Mouse (Mus musculus): ENCODE results near the gene Cdk15. TPM values are rescaled to one million over a fixed set of nuclear protein-coding genes. Genes with fewer than 3 reads are reported as not detected.

Cdk15 gene
- polyA plus RNA-seq, 1 experiment from 2014 or later, result 0.47 TPM

DNA sequence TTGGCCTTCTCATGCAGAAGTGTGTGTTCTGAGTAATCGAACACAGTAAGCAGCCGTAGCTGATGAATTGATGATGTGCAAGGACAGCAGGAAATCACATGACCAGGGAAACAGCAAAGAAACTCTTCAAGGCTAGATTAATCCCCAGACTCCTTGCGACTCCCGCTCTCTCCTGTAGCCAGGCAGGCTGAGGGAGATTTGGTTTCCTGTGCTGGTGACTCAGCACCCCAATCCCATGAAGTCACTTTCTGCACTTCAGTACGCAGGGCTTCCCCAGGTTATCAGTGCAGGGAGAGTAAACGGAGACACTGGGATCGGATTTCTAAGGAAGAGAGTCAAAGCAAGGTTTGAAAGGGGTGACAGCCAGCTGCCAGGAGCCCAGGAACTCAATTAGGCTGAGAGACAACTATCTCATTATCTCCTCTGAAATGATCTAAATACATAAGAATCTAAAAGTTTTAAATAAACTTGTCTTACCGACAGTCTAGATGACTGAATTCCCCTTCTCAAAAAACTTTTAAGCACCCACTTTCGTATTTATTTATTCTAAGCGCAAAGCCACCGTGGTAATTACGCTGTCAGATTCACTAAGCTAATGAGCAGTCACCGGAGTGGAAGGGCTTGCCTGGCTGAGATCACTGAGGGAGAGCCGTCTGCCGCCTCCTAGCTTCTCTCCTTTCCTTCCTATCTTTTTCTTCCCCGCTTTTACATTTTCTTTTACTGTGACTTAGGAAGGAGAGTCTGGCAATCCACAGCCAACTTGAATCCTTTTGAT is 84.3 kb downstream of the Cdk15 start:
- H3K27ac ChIP-seq (replicated peaks), result peak overlapping the region; percentile 27; the same call in 1 of the 2 replicates
- no peaks in the 10 kb centered on the region for H3K36me3 ChIP-seq
- H3K9me3 ChIP-seq, result no peaks in the 10 kb centered on the region
- no peaks in the 10 kb centered on the region for H3K27me3 ChIP-seq
- H3K4me2 ChIP-seq (replicated peaks), result peak overlapping the region; percentile 29
- no peak overlapping the region for H3K4me3 ChIP-seq
- peak; percentile 83 for ATAC-seq (replicated peaks)
- H3K4me1 ChIP-seq, result peaks cover 20% of the 10 kb centered on the region
- H3K9ac ChIP-seq (replicated peaks), result no peak overlapping the region
- 3% methylated on average over 16 of the region's 16 CpGs for WGBS

DNA sequence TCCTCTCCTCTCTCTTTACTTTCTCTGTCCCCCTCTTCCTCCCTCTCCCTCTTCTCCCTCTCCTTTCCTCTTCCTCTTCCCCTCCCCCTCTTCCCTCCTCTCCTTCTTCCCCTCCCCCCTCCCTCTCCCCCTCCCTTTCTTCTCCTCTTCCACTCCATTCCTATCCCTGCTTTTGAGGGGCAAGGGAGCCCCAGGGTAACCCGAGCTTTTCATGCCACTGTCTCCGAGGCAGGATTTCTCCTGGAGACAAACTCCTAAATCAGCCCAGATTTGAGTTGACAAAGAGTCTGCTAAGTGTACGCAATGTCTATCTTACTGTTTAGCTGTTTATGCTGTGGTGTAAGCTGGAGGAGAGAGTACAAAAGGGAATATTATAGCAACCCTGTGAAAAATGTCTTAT is 85.0 kb downstream of the Cdk15 start:
- H3K4me2 ChIP-seq (replicated peaks), result no peak overlapping the region

DNA sequence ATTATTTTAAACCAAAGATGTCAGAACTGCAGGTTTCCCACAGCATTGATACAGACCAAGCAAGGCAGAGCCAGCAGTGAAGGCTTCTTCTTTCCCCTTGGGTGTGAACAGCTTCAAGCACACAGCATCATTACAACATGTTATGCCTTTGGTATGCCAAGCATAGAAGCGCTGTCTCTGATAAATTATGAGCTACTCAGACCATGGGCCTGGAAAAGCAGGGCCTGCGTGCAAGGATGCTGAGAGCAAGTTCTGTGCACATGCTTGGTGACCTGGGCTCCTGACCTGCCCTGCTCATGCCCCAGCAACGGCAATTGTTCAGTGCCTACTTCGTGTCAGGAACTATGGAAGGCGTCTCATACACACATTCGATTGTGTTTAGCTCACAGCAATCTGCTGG is 85.4 kb downstream of the Cdk15 start:
- Histone ChIP-seq H3K9ac (replicated peaks) (no peak overlapping the region), H3K4me2 (replicated peaks) (no peak overlapping the region), H3K27ac (replicated peaks) (peak overlapping the region; percentile 31), H3K36me3 (no peaks in the 10 kb centered on the region), H3K9me3 (no peaks in the 10 kb centered on the region), H3K4me3 (no peak overlapping the region), H3K27me3 (no peaks in the 10 kb centered on the region), H3K4me1 (peaks cover 20% of the 10 kb centered on the region)
- WGBS, result 48% methylated on average over 6 of the region's 6 CpGs
- no peak for ATAC-seq (replicated peaks)

More for the DNA sequence above, 85.0 kb downstream of the Cdk15 start:
- no peaks in the 10 kb centered on the region for H3K36me3 ChIP-seq
- no peaks in the 10 kb centered on the region for H3K27me3 ChIP-seq
- 9% methylated on average over 3 of the region's 3 CpGs for WGBS
- H3K27ac ChIP-seq (replicated peaks), result peak overlapping the region; percentile 31
- H3K9me3 ChIP-seq, result no peaks in the 10 kb centered on the region
- peaks cover 20% of the 10 kb centered on the region for H3K4me1 ChIP-seq
- no peak for ATAC-seq (replicated peaks)
- H3K9ac ChIP-seq (replicated peaks), result no peak overlapping the region
- H3K4me3 ChIP-seq, result no peak overlapping the region

DNA sequence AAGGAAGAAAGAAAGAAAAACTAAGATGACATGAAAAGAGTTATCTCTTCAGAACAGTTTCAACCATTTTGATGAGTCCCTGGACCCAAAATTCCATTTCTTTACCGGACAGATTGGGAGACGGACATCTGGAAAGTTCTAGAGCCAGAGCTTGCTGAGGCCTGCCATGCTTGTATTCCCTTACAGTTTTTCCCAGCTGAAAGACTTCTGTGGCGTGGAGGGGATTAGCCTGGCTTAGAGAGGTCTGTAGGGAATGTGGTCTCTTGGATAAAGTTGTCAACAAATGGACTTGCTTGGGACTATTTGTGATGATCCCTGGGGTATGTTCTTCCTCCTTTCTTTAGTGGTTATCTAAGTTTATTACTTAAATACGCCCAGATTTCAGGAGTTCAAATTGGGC is 96.0 kb downstream of the Cdk15 start:
- no peak overlapping the region for H3K4me3 ChIP-seq
- H3K4me1 ChIP-seq, result no peaks in the 10 kb centered on the region
- H3K9me3 ChIP-seq, result no peaks in the 10 kb centered on the region
- 79% methylated on average over 4 of the region's 4 CpGs for WGBS
- H3K36me3 ChIP-seq, result no peaks in the 10 kb centered on the region
- H3K9ac ChIP-seq (replicated peaks), result no peak overlapping the region
- no peak overlapping the region for H3K27ac ChIP-seq (replicated peaks)
- no peak for ATAC-seq (replicated peaks)
- H3K27me3 ChIP-seq, result no peaks in the 10 kb centered on the region
- no peak overlapping the region for H3K4me2 ChIP-seq (replicated peaks)

DNA sequence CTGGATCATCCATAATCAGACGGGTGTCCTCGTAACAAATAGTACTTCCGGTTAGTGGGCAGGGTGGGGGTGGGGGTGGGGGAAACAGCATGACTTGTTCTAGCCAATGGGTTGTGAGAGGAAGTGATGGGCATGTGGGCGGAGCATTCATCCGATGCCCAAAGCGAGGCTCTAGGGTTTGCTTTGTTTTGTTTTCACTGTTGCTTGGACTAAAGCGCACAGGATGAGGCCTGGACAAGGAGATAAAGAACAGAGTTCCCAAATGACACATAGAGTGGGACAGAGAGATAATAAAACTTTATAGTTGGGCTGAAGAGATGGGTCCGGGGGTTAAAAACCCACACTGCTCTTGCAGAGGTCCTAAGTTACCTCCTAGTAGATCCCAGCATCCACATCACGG is 98.7 kb downstream of the Cdk15 start:
- Histone ChIP-seq H3K4me2 (replicated peaks) (no peak overlapping the region), H3K4me3 (no peak overlapping the region), H3K27ac (replicated peaks) (no peak overlapping the region), H3K27me3 (no peaks in the 10 kb centered on the region), H3K4me1 (no peaks in the 10 kb centered on the region), H3K36me3 (no peaks in the 10 kb centered on the region), H3K9ac (replicated peaks) (no peak overlapping the region), H3K9me3 (no peaks in the 10 kb centered on the region)
- WGBS, result 91% methylated on average over 9 of the region's 9 CpGs
- no peak for ATAC-seq (replicated peaks)

DNA sequence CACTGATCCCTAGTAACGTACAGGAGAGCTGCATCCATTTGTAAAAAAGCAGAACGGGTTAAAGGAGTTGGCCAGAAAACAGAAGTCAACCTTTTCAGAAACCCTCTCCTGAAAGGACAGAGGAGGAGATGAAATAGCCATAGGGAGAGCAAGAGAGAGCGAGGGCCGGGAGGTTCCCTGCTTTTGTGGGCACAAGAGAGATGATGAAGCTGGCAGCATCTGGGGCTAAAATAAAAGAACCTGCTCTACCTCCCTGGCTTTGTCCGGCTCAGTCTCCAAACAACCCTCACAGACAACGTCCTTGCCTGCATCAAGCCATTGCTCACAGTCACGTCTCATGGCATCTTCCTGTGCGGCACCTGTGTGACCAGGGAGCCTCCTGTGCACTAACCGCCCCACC is 102.4 kb downstream of the Cdk15 start:
- 85% methylated on average over 9 of the region's 9 CpGs for WGBS
- Histone ChIP-seq H3K9me3 (no peaks in the 10 kb centered on the region), H3K27ac (replicated peaks) (no peak overlapping the region), H3K9ac (replicated peaks) (no peak overlapping the region), H3K4me1 (no peaks in the 10 kb centered on the region), H3K4me2 (replicated peaks) (no peak overlapping the region), H3K36me3 (no peaks in the 10 kb centered on the region), H3K4me3 (no peak overlapping the region), H3K27me3 (no peaks in the 10 kb centered on the region)
- ATAC-seq (replicated peaks), result no peak

DNA sequence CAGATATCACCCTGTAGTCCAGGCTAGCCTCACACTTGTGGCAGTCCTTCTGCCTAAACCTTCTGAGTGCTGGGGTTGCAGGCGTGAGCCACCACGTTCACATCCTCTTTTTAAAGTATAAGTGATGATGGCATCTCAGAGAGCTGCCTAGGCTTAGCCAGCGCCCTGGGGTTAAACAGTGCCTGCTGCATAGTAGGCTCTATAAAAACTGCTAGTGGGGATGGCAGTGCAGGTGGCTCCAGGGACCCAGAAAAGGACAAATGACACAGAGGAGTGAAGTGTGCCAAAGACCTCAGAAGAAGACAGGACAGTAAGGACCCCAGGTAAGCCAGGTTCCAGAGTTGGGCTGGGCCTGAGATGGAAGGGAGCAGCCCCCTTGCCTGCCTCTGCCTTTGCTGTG is 104.1 kb downstream of the Cdk15 start:
- no peak for ATAC-seq (replicated peaks)
- Histone ChIP-seq H3K4me1 (no peaks in the 10 kb centered on the region), H3K27ac (replicated peaks) (no peak overlapping the region), H3K9ac (replicated peaks) (no peak overlapping the region), H3K27me3 (no peaks in the 10 kb centered on the region), H3K4me2 (replicated peaks) (no peak overlapping the region), H3K36me3 (no peaks in the 10 kb centered on the region), H3K4me3 (no peak overlapping the region), H3K9me3 (no peaks in the 10 kb centered on the region)
- WGBS, result 78% methylated on average over 3 of the region's 3 CpGs

DNA sequence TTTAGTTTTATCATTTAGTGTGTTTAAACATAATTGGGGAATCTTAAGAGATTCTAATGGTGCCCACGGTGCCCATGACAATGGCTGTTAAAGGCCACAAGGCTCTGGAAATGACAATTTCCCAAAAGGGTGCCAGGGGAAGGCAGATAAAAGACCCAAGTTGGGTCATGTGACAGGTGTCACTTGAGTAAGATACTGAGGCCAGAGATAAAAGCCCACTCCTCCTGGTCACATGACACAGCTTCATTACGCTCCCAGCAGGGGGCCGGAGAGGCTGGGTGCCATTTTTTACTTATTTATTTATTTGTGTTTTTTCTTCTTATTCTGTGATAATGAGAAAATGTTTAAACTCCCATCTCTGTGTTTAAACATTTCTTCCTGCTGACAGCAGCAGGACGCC is 104.8 kb downstream of the Cdk15 start:
- no peak overlapping the region for H3K4me3 ChIP-seq
- H3K27ac ChIP-seq (replicated peaks), result no peak overlapping the region
- H3K9me3 ChIP-seq, result no peaks in the 10 kb centered on the region
- no peak overlapping the region for H3K4me2 ChIP-seq (replicated peaks)
- no peak for ATAC-seq (replicated peaks)
- H3K4me1 ChIP-seq, result no peaks in the 10 kb centered on the region
- H3K9ac ChIP-seq (replicated peaks), result no peak overlapping the region
- WGBS, result 75% methylated on average over 4 of the region's 4 CpGs
- no peaks in the 10 kb centered on the region for H3K36me3 ChIP-seq
- no peaks in the 10 kb centered on the region for H3K27me3 ChIP-seq

DNA sequence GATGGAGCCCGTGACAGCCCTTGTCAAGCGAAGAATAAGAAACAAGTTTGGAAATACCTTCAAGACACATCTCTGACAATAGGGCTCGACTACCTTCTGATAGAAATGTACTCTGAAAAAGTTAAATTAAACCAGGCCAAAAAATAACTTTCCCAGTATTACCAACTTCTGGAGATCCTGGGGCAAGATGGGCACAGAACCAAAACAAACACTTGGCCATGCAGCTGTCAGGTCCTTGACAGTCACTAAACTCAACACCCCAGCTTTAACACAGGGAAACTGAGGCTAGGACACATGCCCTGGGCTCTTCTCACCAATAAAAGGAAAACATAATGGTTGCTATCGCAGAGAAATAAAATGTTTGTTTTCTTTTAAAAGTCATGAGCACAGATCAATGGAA is 105.3 kb downstream of the Cdk15 start:
- Histone ChIP-seq H3K9ac (replicated peaks) (no peak overlapping the region), H3K27ac (replicated peaks) (no peak overlapping the region), H3K9me3 (no peaks in the 10 kb centered on the region), H3K27me3 (no peaks in the 10 kb centered on the region), H3K36me3 (no peaks in the 10 kb centered on the region), H3K4me3 (no peak overlapping the region), H3K4me1 (no peaks in the 10 kb centered on the region), H3K4me2 (replicated peaks) (no peak overlapping the region)
- 88% methylated on average over 4 of the region's 4 CpGs for WGBS
- no peak for ATAC-seq (replicated peaks)

DNA sequence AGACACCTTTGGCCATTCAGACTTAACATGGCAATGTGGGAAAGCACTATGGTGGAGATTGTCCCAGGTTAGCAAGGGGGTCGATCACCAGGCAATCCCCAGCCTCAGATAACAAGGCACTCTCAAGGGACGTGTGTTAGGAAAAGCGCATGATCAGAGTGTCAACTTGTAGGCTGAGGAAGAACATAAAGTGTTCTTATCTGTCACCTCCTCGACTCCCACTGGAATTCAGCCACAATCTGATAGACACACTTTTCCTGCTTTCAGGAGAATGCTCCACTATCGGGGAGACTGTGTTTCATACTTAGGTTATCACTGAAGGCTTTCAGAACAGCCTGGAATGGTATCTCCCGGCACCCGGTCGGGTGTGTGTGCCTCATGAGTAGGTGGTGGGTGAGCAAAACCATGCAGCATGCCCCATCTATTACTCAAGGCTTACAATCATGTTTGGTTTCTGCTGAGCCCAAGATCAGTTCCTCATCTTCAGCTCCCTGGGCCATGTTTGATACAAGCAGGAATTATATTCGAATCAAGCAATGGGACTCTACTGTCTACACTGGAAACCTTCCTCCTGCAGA is 107.8 kb downstream of the Cdk15 start:
- Histone ChIP-seq H3K27ac (replicated peaks) (no peak overlapping the region), H3K9ac (replicated peaks) (no peak overlapping the region), H3K9me3 (no peaks in the 10 kb centered on the region), H3K4me2 (replicated peaks) (no peak overlapping the region), H3K36me3 (no peaks in the 10 kb centered on the region), H3K4me1 (no peaks in the 10 kb centered on the region), H3K4me3 (no peak overlapping the region), H3K27me3 (no peaks in the 10 kb centered on the region)
- 86% methylated on average over 9 of the region's 9 CpGs for WGBS
- ATAC-seq (replicated peaks), result no peak

DNA sequence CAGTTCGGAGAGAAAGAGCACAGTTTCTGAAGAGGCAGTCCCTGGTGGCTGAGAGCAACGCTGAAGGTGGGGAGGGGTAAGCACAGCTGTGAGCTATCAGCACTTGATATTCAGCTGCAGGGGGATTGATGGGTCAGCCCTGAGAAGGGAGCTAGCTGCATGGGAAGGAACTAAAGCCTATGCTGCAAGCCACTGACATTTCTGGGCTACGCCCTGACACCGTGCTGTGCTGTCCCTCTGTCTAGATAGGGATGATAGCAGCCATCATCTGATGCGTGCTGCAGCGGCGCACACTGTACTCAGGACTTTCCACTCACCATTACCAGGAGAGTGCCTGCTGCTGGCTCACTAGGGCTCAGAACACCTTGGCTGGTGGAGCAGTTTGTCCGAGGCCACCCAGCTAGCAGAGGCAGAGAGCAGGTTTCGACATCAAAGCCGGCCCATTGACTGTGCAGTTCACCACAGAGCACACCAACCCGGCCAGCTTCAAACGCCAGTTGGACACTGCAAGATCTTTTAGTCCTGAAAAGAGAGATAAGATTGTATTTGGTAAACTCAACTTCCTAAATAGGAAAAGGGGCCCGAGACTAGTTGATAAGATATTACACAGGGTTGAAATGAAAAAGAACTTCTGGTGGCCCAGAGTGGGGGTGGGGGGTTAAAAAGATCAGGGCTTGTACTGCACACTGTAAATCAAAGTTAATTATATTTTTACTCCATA is 111.4 kb downstream of the Cdk15 start:
- no peak for ATAC-seq (replicated peaks)
- Histone ChIP-seq H3K27ac (replicated peaks) (no peak overlapping the region), H3K36me3 (no peaks in the 10 kb centered on the region), H3K4me2 (replicated peaks) (no peak overlapping the region), H3K9ac (replicated peaks) (no peak overlapping the region), H3K4me1 (no peaks in the 10 kb centered on the region), H3K4me3 (no peak overlapping the region), H3K9me3 (no peaks in the 10 kb centered on the region), H3K27me3 (no peaks in the 10 kb centered on the region)
- WGBS, result 46% methylated on average over 13 of the region's 13 CpGs

DNA sequence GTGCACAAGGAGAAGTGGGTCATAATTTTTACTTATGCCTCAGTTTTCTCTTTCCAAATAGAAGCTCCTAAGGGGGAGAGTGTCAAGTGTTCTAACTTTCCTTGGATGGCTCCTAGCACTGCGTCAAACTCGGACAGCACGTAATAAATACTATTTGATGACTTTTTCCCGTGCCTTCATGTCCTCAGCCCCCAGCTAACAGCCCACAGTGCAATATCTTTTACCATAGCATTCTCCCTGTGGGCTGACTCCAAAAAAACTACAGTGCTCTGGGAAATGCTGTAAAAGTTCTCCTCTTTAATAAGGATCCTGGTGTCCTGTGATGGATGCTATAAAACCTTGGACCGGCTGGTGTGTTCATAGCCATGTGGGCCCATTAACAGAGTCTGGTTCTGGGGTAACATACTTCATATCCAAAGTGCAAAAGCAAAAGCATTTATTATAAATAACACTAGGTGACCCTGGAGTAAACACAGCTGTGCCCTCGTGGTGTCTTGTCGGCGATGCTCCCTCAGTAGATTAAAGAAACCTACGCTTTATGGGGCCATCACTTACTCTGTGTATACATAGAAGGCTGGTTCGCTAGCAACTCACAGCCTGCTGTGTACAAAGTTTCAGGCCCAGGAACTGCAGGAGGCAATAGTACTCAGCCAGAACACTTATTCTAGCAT is 112.1 kb downstream of the Cdk15 start:
- no peak for ATAC-seq (replicated peaks)
- Histone ChIP-seq H3K4me2 (replicated peaks) (no peak overlapping the region), H3K9ac (replicated peaks) (no peak overlapping the region), H3K36me3 (no peaks in the 10 kb centered on the region), H3K4me1 (no peaks in the 10 kb centered on the region), H3K27me3 (no peaks in the 10 kb centered on the region), H3K9me3 (no peaks in the 10 kb centered on the region), H3K27ac (replicated peaks) (no peak overlapping the region), H3K4me3 (no peak overlapping the region)
- 81% methylated on average over 10 of the region's 10 CpGs for WGBS

All from forebrain, embryonic 15.5 days (tissue).